Mouse (Mus musculus): Measurements from ENCODE around the gene Dohh. TPM values are rescaled to one million over a fixed set of nuclear protein-coding genes. Genes with fewer than 3 reads are reported as not detected.
A peak's percentile ranks its signal among the peaks of the same experiment; 100 is the strongest.

Dohh gene
- polyA plus RNA-seq, 1 experiment from 2014 or later, result 94.0 TPM

- Histone ChIP-seq H3K9ac (peak overlapping the region; percentile 2; the same call in 1 of the 2 replicates), H3K27me3 (no peaks in the 10 kb centered on the region), H3K27ac (replicated peaks) (peak overlapping the region; percentile 71), H3K4me2 (peak overlapping the region; percentile 49), H3K36me3 (no peaks in the 10 kb centered on the region), H3K4me3 (peak overlapping the region; percentile 20), H3K4me1 (replicated peaks) (peaks cover 68% of the 10 kb centered on the region), H3K9me3 (no peaks in the 10 kb centered on the region)
- WGBS, result 2% methylated on average over 26 of the region's 26 CpGs
- ATAC-seq (ENCODE audit: low FRiP score, low read depth), result peak; percentile 76
Measured at GRCm38 (mm10) chr10:81416581-81417226, 32.5 kb downstream of the Dohh start.

GRCm38 (mm10) chr10:81417227-81418215 is 33.3 kb downstream of the Dohh start:
- 49% methylated on average over 12 of the region's 12 CpGs for WGBS
- Histone ChIP-seq H3K4me3 (peak overlapping the region; percentile 20), H3K4me2 (peak overlapping the region; percentile 49), H3K9ac (peak overlapping the region; percentile 2; the same call in 1 of the 2 replicates), H3K27me3 (no peaks in the 10 kb centered on the region), H3K36me3 (no peaks in the 10 kb centered on the region), H3K27ac (replicated peaks) (peak overlapping the region; percentile 71), H3K9me3 (no peaks in the 10 kb centered on the region), H3K4me1 (replicated peaks) (peaks cover 61% of the 10 kb centered on the region)
- ATAC-seq (ENCODE audit: low FRiP score, low read depth), result no peak

- H3K27ac ChIP-seq (replicated peaks), result peak overlapping the region; percentile 71; the same call in 1 of the 2 replicates
- H3K4me2 ChIP-seq, result no peak overlapping the region
- peaks cover 52% of the 10 kb centered on the region for H3K4me1 ChIP-seq (replicated peaks)
- no peak for ATAC-seq (ENCODE audit: low FRiP score, low read depth)
- no peak overlapping the region for H3K9ac ChIP-seq
- no peaks in the 10 kb centered on the region for H3K36me3 ChIP-seq
- 38% methylated on average over 11 of the region's 11 CpGs for WGBS
- H3K4me3 ChIP-seq, result no peak overlapping the region
- no peaks in the 10 kb centered on the region for H3K27me3 ChIP-seq
- H3K9me3 ChIP-seq, result no peaks in the 10 kb centered on the region
Measured at GRCm38 (mm10) chr10:81418216-81419070, 34.2 kb downstream of the Dohh start.

GRCm38 (mm10) chr10:81419111-81419928 is 35.1 kb downstream of the Dohh start:
- Histone ChIP-seq H3K4me3 (no peak overlapping the region), H3K9me3 (no peaks in the 10 kb centered on the region), H3K9ac (no peak overlapping the region), H3K4me1 (replicated peaks) (peaks cover 49% of the 10 kb centered on the region), H3K4me2 (no peak overlapping the region), H3K36me3 (no peaks in the 10 kb centered on the region), H3K27ac (replicated peaks) (0 out of 2 replicates have a peak overlapping the region, but pooled peaks have one; percentile 15), H3K27me3 (no peaks in the 10 kb centered on the region)
- 87% methylated on average over 10 of the region's 10 CpGs for WGBS
- no peak for ATAC-seq (ENCODE audit: low FRiP score, low read depth)

- H3K27ac ChIP-seq (replicated peaks), result no peak overlapping the region
- H3K4me3 ChIP-seq, result no peak overlapping the region
- WGBS, result 85% methylated on average over 40 of the region's 40 CpGs
- H3K4me1 ChIP-seq (replicated peaks), result peaks cover 53% of the 10 kb centered on the region
- H3K9me3 ChIP-seq, result no peaks in the 10 kb centered on the region
- 0 out of 2 replicates have a peak, but pooled peaks cover 3% of the 10 kb centered on the region for H3K27me3 ChIP-seq
- no peak overlapping the region for H3K4me2 ChIP-seq
- H3K36me3 ChIP-seq, result no peaks in the 10 kb centered on the region
- ATAC-seq (ENCODE audit: low FRiP score, low read depth), result no peak
- no peak overlapping the region for H3K9ac ChIP-seq
Measured at GRCm38 (mm10) chr10:81420191-81420767, 36.1 kb downstream of the Dohh start.

GRCm38 (mm10) chr10:81421041-81421796 is 37.0 kb downstream of the Dohh start:
- H3K4me1 ChIP-seq (replicated peaks), result peaks cover 54% of the 10 kb centered on the region

GRCm38 (mm10) chr10:81421797-81422100 is 37.5 kb downstream of the Dohh start:
- ATAC-seq (ENCODE audit: low FRiP score, low read depth), result no peak
- Histone ChIP-seq H3K27ac (replicated peaks) (no peak overlapping the region), H3K4me2 (no peak overlapping the region), H3K4me1 (replicated peaks) (peaks cover 54% of the 10 kb centered on the region), H3K9me3 (no peaks in the 10 kb centered on the region), H3K4me3 (no peak overlapping the region), H3K9ac (no peak overlapping the region), H3K36me3 (no peaks in the 10 kb centered on the region), H3K27me3 (0 out of 2 replicates have a peak, but pooled peaks cover 7% of the 10 kb centered on the region)
- WGBS, result 82% methylated on average over 5 of the region's 5 CpGs

More at GRCm38 (mm10) chr10:81421041-81421796, 37.0 kb downstream of the Dohh start:
- Histone ChIP-seq H3K36me3 (no peaks in the 10 kb centered on the region), H3K9ac (no peak overlapping the region), H3K4me3 (no peak overlapping the region), H3K27me3 (0 out of 2 replicates have a peak, but pooled peaks cover 7% of the 10 kb centered on the region), H3K9me3 (no peaks in the 10 kb centered on the region), H3K4me2 (no peak overlapping the region), H3K27ac (replicated peaks) (no peak overlapping the region)
- no peak for ATAC-seq (ENCODE audit: low FRiP score, low read depth)
- 74% methylated on average over 4 of the region's 4 CpGs for WGBS

GRCm38 (mm10) chr10:81422191-81422590 is 38.0 kb downstream of the Dohh start:
- no peak overlapping the region for H3K9ac ChIP-seq

GRCm38 (mm10) chr10:81422661-81423217 is 38.5 kb downstream of the Dohh start:
- H3K9ac ChIP-seq, result no peak overlapping the region
- H3K27ac ChIP-seq (replicated peaks), result no peak overlapping the region
- no peaks in the 10 kb centered on the region for H3K36me3 ChIP-seq
- H3K4me2 ChIP-seq, result no peak overlapping the region
- peaks cover 52% of the 10 kb centered on the region for H3K4me1 ChIP-seq (replicated peaks)
- no peak for ATAC-seq (ENCODE audit: low FRiP score, low read depth)
- peaks cover 11% of the 10 kb centered on the region; the same call in 1 of the 2 replicates for H3K27me3 ChIP-seq
- WGBS, result 82% methylated on average over 3 of the region's 3 CpGs
- no peaks in the 10 kb centered on the region for H3K9me3 ChIP-seq
- no peak overlapping the region for H3K4me3 ChIP-seq

More at GRCm38 (mm10) chr10:81422191-81422590, 38.0 kb downstream of the Dohh start:
- Histone ChIP-seq H3K27me3 (peaks cover 8% of the 10 kb centered on the region; the same call in 1 of the 2 replicates), H3K4me2 (no peak overlapping the region), H3K4me3 (no peak overlapping the region), H3K9me3 (no peaks in the 10 kb centered on the region), H3K4me1 (replicated peaks) (peaks cover 54% of the 10 kb centered on the region), H3K36me3 (no peaks in the 10 kb centered on the region), H3K27ac (replicated peaks) (no peak overlapping the region)
- no peak for ATAC-seq (ENCODE audit: low FRiP score, low read depth)
- 80% methylated on average over 6 of the region's 6 CpGs for WGBS

Measured in hindbrain, embryonic 15.5 days (tissue).